Mouse (Mus musculus) heart, postnatal 0 days (tissue): ENCODE data around the gene Lcp2. TPM values are rescaled to one million over a fixed set of nuclear protein-coding genes. Genes with fewer than 3 reads are reported as not detected.

Experiments used
- ATAC-seq: fragments of 200-750 bp; cut with Nextera tagmentation; 2 replicates; pipeline ENCODE4 v1.8.0; 2017; ENCODE audit warnings: low read depth, moderate number of reproducible peaks, moderate library complexity; ENCODE audit not compliant: insufficient read depth
- DNase-seq: peaks from one replicate; pipeline ENCODE4 v3.0.0-alpha.2; 2016; ENCODE audit warnings: low spot score
- H3K27ac ChIP-seq: fragments of 300-500 bp; sonication (generic); 2 replicates; pipeline ENCODE4 v1.5.1; 2014; ENCODE audit warnings: low read depth, mild to moderate bottlenecking
- H3K27me3 ChIP-seq: fragments of 300-500 bp; sonication (generic); 2 replicates; pipeline ENCODE4 v1.6.1; 2014; ENCODE audit warnings: low read length, mixed read lengths; ENCODE audit not compliant: control insufficient read depth, insufficient read depth
- H3K36me3 ChIP-seq: fragments of 300-500 bp; sonication (generic); replicated peaks from 2 replicates; pipeline ENCODE4 v1.6.1; 2014; ENCODE audit warnings: low read length, mixed read lengths; ENCODE audit not compliant: control insufficient read depth, insufficient read depth
- H3K4me1 ChIP-seq: fragments of 300-500 bp; sonication (generic); 2 replicates; pipeline ENCODE4 v1.6.1; 2014; ENCODE audit warnings: antibody characterized with exemption; ENCODE audit not compliant: control insufficient read depth, insufficient read depth
- H3K4me2 ChIP-seq: fragments of 300-500 bp; sonication (generic); 2 replicates; pipeline ENCODE4 v1.6.1; 2014; ENCODE audit warnings: low read depth, mild to moderate bottlenecking, low read length, moderate library complexity
- H3K4me3 ChIP-seq: fragments of 300-500 bp; sonication (generic); 2 replicates; pipeline ENCODE4 v1.5.1; 2014; ENCODE audit warnings: low read depth, low read length
- H3K9ac ChIP-seq: fragments of 300-500 bp; sonication (generic); replicated peaks from 2 replicates; pipeline ENCODE4 v1.6.1; 2014; ENCODE audit warnings: low read depth, low read length, mixed read lengths
- H3K9me3 ChIP-seq: fragments of 300-500 bp; sonication (generic); replicated peaks from 2 replicates; pipeline ENCODE4 v1.6.1; 2016; ENCODE audit warnings: low read length; ENCODE audit not compliant: control insufficient read depth
- CTCF ChIP-seq: IDR thresholded peaks from 2 replicates; pipeline ENCODE4 v1.5.1; 2016; ENCODE audit warnings: antibody characterized with exemption, control low read depth, low read depth
- EP300 ChIP-seq: IDR thresholded peaks from 2 replicates; pipeline ENCODE4 v1.6.1; 2016; ENCODE audit warnings: antibody characterized with exemption, low read depth
- WGBS: fragments of 180-500 bp; shearing (Covaris S2); extraction: QIAGEN DNeasy Blood & Tissue Kit; methylation state at CpG from one replicate; pipeline ENCODE4 v1.1.7; 2014; 5-methylcytosine and 5-hydroxymethylcytosine counted together
- polyA plus RNA-seq: library from polyadenylated mRNA; unstranded; fragments of >200 nt; fragmentation: Nextera tagmentation; extraction: Ambion mirVana; gene quantifications from 2 replicates; pipeline ENCODE4 v1.2.1, GENCODE M21; 2015
- total RNA-seq: library from RNA; depleted of rRNA; stranded (reverse); fragments of >200 nt; gene quantifications from 2 replicates; pipeline ENCODE4 v1.2.3, GENCODE M21; 2014; ENCODE audit warnings: low replicate concordance; rRNA removed

Lcp2 gene
- total and polyA plus RNA-seq, 2 experiments from 2014 or later = 0.08 to 0.63 TPM

GRCm38 (mm10) chr11:34128412-34128811 lies 81.7 kb downstream of the Lcp2 start:
- 65% methylated on average over 2 of the region's 2 CpGs for WGBS

GRCm38 (mm10) chr11:34139296-34139695 lies 92.6 kb downstream of the Lcp2 start:
- H3K9ac ChIP-seq = no peak overlapping the region
- DNase-seq (no peak), ATAC-seq (no peak)
- WGBS = 88% methylated on average over 8 of the region's 8 CpGs
- no peaks in the 10 kb centered on the region for H3K36me3 ChIP-seq
- no peaks in the 10 kb centered on the region for H3K9me3 ChIP-seq
- H3K27ac ChIP-seq = no peak overlapping the region
- no peak overlapping the region for H3K4me2 ChIP-seq
- H3K4me3 ChIP-seq = no peak overlapping the region
- no peaks in the 10 kb centered on the region for H3K4me1 ChIP-seq
- no peaks in the 10 kb centered on the region for H3K27me3 ChIP-seq
- TF ChIP-seq CTCF (no peak), EP300 (no peak)

More at GRCm38 (mm10) chr11:34128412-34128811, 81.7 kb downstream of the Lcp2 start:
- TF ChIP-seq EP300 = no peak
- TF ChIP-seq CTCF = no peak
- Histone ChIP-seq H3K36me3 (no peaks in the 10 kb centered on the region), H3K27me3 (no peaks in the 10 kb centered on the region), H3K9ac (no peak overlapping the region), H3K4me3 (no peak overlapping the region), H3K9me3 (no peaks in the 10 kb centered on the region), H3K27ac (no peak overlapping the region), H3K4me1 (no peaks in the 10 kb centered on the region), H3K4me2 (no peak overlapping the region)
- ATAC-seq (no peak), DNase-seq (no peak)

Other genes starting within 250 kb of the Lcp2 start
- 1.5 and 1.6 TPM in 2 replicates for gene Kcnmb1, start 83.9 kb upstream of the Lcp2 start, total RNA-seq
- 0.41 and 0.44 TPM in 2 replicates for gene Kcnmb1, start 83.9 kb upstream of the Lcp2 start, polyA plus RNA-seq
- not detected in 2 replicates for gene Kcnip1, start 53.8 kb upstream of the Lcp2 start, total RNA-seq
- gene Kcnip1, start 53.8 kb upstream of the Lcp2 start, polyA plus RNA-seq = 0.05 TPM in 1 of 2 replicates, not detected in the other
- not detected in 2 replicates for gene 4930469K13Rik, start 51.6 kb downstream of the Lcp2 start, total RNA-seq
- not detected in 2 replicates for gene 4930469K13Rik, start 51.6 kb downstream of the Lcp2 start, polyA plus RNA-seq
- not detected in 2 replicates for gene Foxi1, start 161.2 kb downstream of the Lcp2 start, total RNA-seq
- not detected in 2 replicates for gene Foxi1, start 161.2 kb downstream of the Lcp2 start, polyA plus RNA-seq